Mouse (Mus musculus) gonadal fat pad, adult 2 months (tissue): ENCODE results near the gene Phf3. TPM values are rescaled to one million over a fixed set of nuclear protein-coding genes. Genes with fewer than 3 reads are reported as not detected.
"Not testable (repeated sequence)": the region's sequence is repeated elsewhere in the genome, so short reads cannot be mapped to it uniquely, and the experiment has no call there.

Experiments
- DNase-seq: peaks from one replicate; pipeline ENCODE4 v3.0.0-alpha.2; 2012; ENCODE audit warnings: low read depth
- polyA plus RNA-seq: library from polyadenylated mRNA; depleted of rRNA; stranded (reverse); fragments of >200 nt; gene quantifications from 2 replicates; pipeline ENCODE4 v1.2.3, GENCODE M21; 2012; rRNA removed

The Phf3 gene
- polyA plus RNA-seq, 1 experiment, result 15.4 TPM

DNA sequence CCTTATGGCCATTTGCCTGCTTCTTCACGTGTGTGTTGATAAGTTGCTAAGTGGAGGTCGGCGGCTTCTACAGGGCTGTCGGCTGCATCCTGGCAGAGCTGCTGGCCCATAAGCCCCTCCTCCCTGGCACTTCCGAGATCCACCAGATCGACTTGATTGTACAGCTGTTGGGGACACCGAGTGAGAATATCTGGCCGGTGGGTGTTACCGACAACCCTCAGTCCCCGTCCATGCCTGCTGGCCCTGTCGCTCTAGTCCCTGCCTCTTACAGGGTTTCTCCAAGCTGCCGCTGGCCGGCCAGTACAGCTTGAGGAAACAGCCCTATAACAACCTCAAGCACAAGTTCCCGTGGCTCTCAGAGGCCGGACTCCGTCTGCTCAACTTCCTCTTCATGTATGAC, 103.1 kb downstream of the Phf3 start:
- not testable (repeated sequence) for DNase-seq

DNA sequence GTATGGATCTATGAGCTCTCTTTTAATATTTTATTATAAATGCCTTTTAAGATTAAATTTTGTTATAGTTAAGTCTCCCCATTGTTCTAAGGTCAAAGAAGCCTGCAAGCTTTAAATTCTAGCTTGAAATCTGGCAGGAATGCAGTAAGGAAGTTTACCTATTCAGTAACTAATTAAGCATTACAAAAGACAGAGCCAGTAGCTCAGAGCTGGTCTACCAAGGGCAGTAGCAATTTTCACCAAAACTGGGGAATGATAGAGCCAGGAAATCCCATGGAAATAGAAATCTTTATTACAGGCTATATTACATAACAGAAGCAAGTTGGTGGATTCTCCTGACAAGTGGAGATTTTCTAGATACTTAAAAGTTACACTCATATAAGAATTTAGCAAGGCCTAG, 116.9 kb downstream of the Phf3 start:
- no peak for DNase-seq

DNA sequence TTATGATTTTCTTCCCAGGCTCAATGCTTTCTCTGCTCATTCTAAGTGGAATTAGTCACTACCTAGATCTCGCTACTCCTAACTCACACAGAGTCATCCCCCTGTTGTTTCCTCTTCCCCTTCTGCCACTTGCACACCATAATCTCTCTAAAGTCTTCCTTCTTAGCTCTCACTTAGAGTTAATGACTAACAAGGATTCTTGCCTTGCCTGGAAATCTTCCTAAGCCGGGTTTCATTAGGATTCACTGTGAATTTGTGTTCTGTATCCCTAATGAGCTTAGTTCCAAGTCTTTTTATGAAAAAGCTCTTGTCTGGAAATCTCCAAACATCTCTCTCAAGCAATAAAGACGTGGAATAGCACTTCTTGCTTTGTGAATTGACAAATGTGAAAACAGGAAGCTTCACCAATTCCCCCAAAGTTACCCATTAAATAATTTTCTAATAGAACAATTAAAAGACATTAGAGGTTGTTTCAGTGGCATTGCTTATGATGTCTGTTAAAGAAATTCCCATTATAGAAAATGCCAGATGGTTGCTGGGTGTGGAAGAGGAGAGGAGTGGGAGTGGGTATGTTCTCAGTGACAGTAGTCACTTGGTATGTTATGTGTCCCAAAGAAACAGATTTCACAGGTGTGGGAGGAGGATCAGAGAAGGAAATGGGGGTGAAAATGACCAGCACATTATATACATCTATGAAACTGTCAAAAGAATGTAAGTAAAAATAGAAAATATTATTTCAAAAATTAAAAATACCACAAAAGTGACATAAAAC, 118.1 kb downstream of the Phf3 start:
- no peak for DNase-seq

Other genes starting within 250 kb of the Phf3 start
- not detected in 2 replicates for gene AC153137.1, start 104.0 kb upstream of the Phf3 start, polyA plus RNA-seq